Mouse (Mus musculus) liver, postnatal 0 days (tissue): ENCODE measurements around the gene 4833427G06Rik. TPM values are rescaled to one million over a fixed set of nuclear protein-coding genes. Genes with fewer than 3 reads are reported as not detected.

Source experiments
- ATAC-seq: fragments of 200-750 bp; cut with Nextera tagmentation; 2 replicates; pipeline ENCODE4 v1.8.0; 2017; ENCODE audit warnings: mild to moderate bottlenecking, moderate library complexity
- DNase-seq: peaks from one replicate; pipeline ENCODE4 v3.0.0-alpha.2; 2016
- H3K27ac ChIP-seq: fragments of 300-500 bp; sonication (generic); 2 replicates; pipeline ENCODE4 v1.5.1; 2014; ENCODE audit warnings: antibody characterized with exemption, moderate library complexity, mild to moderate bottlenecking, low read depth
- H3K27me3 ChIP-seq: fragments of 300-500 bp; sonication (generic); 2 replicates; pipeline ENCODE4 v1.6.1; 2014; ENCODE audit warnings: low read length, control low read depth, mixed read lengths; ENCODE audit not compliant: insufficient read depth
- H3K36me3 ChIP-seq: fragments of 300-500 bp; sonication (generic); replicated peaks from 2 replicates; pipeline ENCODE4 v1.6.1; 2014; ENCODE audit warnings: mild to moderate bottlenecking, control low read depth, low read length, moderate library complexity, mixed read lengths; ENCODE audit not compliant: insufficient read depth
- H3K4me1 ChIP-seq: fragments of 300-500 bp; sonication (generic); 2 replicates; pipeline ENCODE4 v1.6.1; 2014; ENCODE audit warnings: antibody characterized with exemption, mild to moderate bottlenecking, control low read depth; ENCODE audit not compliant: insufficient read depth
- H3K4me2 ChIP-seq: fragments of 300-500 bp; sonication (generic); 2 replicates; pipeline ENCODE4 v1.6.1; 2014; ENCODE audit warnings: low read depth, mild to moderate bottlenecking, low read length, moderate library complexity, mixed read lengths
- H3K4me3 ChIP-seq: fragments of 300-500 bp; sonication (generic); 2 replicates; pipeline ENCODE4 v1.5.1; 2014; ENCODE audit warnings: low read depth, low read length
- H3K9ac ChIP-seq: fragments of 300-500 bp; sonication (generic); replicated peaks from 2 replicates; pipeline ENCODE4 v1.6.1; 2014; ENCODE audit warnings: mild to moderate bottlenecking, moderate library complexity
- H3K9me3 ChIP-seq: fragments of 300-500 bp; sonication (generic); 2 replicates; pipeline ENCODE4 v1.6.1; 2016; ENCODE audit warnings: mild to moderate bottlenecking, control low read depth, low read length, mixed read lengths
- CTCF ChIP-seq: sonication (generic); IDR thresholded peaks from 2 replicates; pipeline ENCODE4 v1.5.1; 2016; ENCODE audit warnings: antibody characterized with exemption, low read depth
- EP300 ChIP-seq: IDR thresholded peaks from 2 replicates; pipeline ENCODE4 v1.6.1; 2016; ENCODE audit warnings: antibody characterized with exemption, low read depth, mild to moderate bottlenecking
- WGBS: fragments of 180-500 bp; shearing (Covaris S2); extraction: QIAGEN DNeasy Blood & Tissue Kit; methylation state at CpG from one replicate; pipeline ENCODE4 v1.1.7; 2014; ENCODE audit not compliant: insufficient replicate concordance; 5-methylcytosine and 5-hydroxymethylcytosine counted together
- polyA plus RNA-seq: library from polyadenylated mRNA; unstranded; fragments of >200 nt; fragmentation: Nextera tagmentation; extraction: Ambion mirVana; gene quantifications from 2 replicates; pipeline ENCODE4 v1.2.1, GENCODE M21; 2015

The 4833427G06Rik gene
- polyA plus RNA-seq, 1 experiment from 2014 or later = not detected

- H3K27ac ChIP-seq = no peak overlapping the region
- no peak overlapping the region for H3K9ac ChIP-seq
- TF ChIP-seq CTCF (no peak), EP300 (no peak)
- ATAC-seq (no peak), DNase-seq (no peak)
- no peak overlapping the region for H3K4me2 ChIP-seq
- H3K36me3 ChIP-seq = no peaks in the 10 kb centered on the region
- no peaks in the 10 kb centered on the region for H3K9me3 ChIP-seq
- 86% methylated on average over 1 of the region's 1 CpGs for WGBS
- no peaks in the 10 kb centered on the region for H3K27me3 ChIP-seq
- H3K4me1 ChIP-seq = no peaks in the 10 kb centered on the region
- H3K4me3 ChIP-seq = no peak overlapping the region
These were observed 36.4 kb upstream of the 4833427G06Rik start for GRCm38 (mm10) chr9:51138301-51138700.

GRCm38 (mm10) chr9:51137836-51138235, 36.0 kb upstream of the 4833427G06Rik start:
- ATAC-seq = no peak
- DNase-seq = no peak
- 63% methylated on average over 1 of the region's 1 CpGs for WGBS

DNA sequence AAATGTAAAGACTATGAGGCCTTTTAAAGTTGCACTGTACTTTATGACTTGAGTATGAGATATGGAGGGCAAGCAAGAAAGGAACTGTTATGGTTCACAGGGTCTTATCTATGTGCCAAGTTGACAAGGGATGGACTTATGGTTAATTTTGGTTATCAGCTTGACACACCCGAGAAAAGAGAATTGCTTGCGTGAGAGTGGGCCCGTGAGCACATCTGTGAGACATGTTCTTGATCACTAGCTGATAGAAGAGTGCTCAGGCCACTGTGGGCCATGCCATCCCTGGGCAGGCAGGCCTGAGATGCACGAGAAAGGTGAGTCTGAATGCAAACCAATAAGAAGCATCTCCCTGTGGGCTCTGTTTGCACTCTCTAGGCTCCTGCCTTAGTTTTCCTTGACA, 35.6 kb upstream of the 4833427G06Rik start:
- no peaks in the 10 kb centered on the region for H3K4me1 ChIP-seq
- no peak overlapping the region for H3K4me3 ChIP-seq
- no peak for DNase-seq
- 47% methylated on average over 4 of the region's 4 CpGs for WGBS
- H3K27ac ChIP-seq = no peak overlapping the region
- TF ChIP-seq EP300 (no peak), CTCF (no peak)
- no peak overlapping the region for H3K4me2 ChIP-seq
- no peak overlapping the region for H3K9ac ChIP-seq
- H3K9me3 ChIP-seq = no peaks in the 10 kb centered on the region
- no peaks in the 10 kb centered on the region for H3K27me3 ChIP-seq
- ATAC-seq = 0 out of 2 replicates have a peak, but pooled peaks have one; percentile 13
- no peaks in the 10 kb centered on the region for H3K36me3 ChIP-seq

More at GRCm38 (mm10) chr9:51137836-51138235, 36.0 kb upstream of the 4833427G06Rik start:
- Histone ChIP-seq H3K4me2 (no peak overlapping the region), H3K4me3 (no peak overlapping the region), H3K9me3 (no peaks in the 10 kb centered on the region), H3K4me1 (no peaks in the 10 kb centered on the region), H3K9ac (no peak overlapping the region), H3K27me3 (no peaks in the 10 kb centered on the region), H3K27ac (no peak overlapping the region), H3K36me3 (no peaks in the 10 kb centered on the region)
- no peak for TF ChIP-seq EP300
- no peak for TF ChIP-seq CTCF

GRCm38 (mm10) chr9:51136985-51137384, 35.1 kb upstream of the 4833427G06Rik start:
- Histone ChIP-seq H3K9ac (no peak overlapping the region), H3K9me3 (no peaks in the 10 kb centered on the region), H3K36me3 (no peaks in the 10 kb centered on the region), H3K27ac (no peak overlapping the region), H3K4me2 (no peak overlapping the region), H3K4me3 (no peak overlapping the region), H3K27me3 (no peaks in the 10 kb centered on the region), H3K4me1 (no peaks in the 10 kb centered on the region)
- ATAC-seq (no peak), DNase-seq (peak; percentile 45)
- TF ChIP-seq EP300 (no peak), CTCF (peak; percentile 79)
- 58% methylated on average over 3 of the region's 3 CpGs for WGBS

DNA sequence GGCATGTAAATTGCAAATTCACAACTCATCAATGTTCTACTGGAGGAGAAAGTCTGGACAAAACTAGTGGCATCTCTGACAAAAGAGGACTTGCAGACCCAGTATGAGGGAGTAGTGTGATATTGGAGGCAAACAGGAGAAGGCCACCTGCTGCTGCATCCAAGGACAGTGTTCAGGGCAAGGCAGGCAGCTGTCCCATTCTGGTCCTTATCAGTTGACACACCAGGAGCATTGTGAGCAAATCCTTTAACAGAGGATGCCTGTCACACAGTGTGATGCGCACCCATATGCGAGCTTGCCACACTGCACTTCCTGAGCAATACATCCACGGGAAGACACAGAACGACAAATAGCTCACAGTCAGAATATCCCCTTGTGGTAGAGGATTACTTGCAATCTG, 12.9 kb upstream of the 4833427G06Rik start:
- TF ChIP-seq CTCF (no peak), EP300 (no peak)
- no peaks in the 10 kb centered on the region for H3K27me3 ChIP-seq

GRCm38 (mm10) chr9:51105751-51106150, 3.9 kb upstream of the 4833427G06Rik start:
- DNase-seq (no peak), ATAC-seq (no peak)
- Histone ChIP-seq H3K9ac (no peak overlapping the region), H3K4me3 (no peak overlapping the region), H3K9me3 (no peaks in the 10 kb centered on the region), H3K27me3 (peaks cover 35% of the 10 kb centered on the region), H3K4me2 (no peak overlapping the region), H3K36me3 (no peaks in the 10 kb centered on the region), H3K27ac (no peak overlapping the region), H3K4me1 (peaks cover 11% of the 10 kb centered on the region)
- TF ChIP-seq CTCF = no peak
- TF ChIP-seq EP300 = no peak
- 36% methylated on average over 2 of the region's 2 CpGs for WGBS

More for the DNA sequence above, 12.9 kb upstream of the 4833427G06Rik start:
- H3K9me3 ChIP-seq = no peaks in the 10 kb centered on the region
- H3K36me3 ChIP-seq = no peaks in the 10 kb centered on the region
- H3K4me2 ChIP-seq = no peak overlapping the region
- no peak overlapping the region for H3K27ac ChIP-seq
- H3K4me3 ChIP-seq = no peak overlapping the region
- H3K4me1 ChIP-seq = no peaks in the 10 kb centered on the region
- ATAC-seq (no peak), DNase-seq (no peak)
- 50% methylated on average over 4 of the region's 4 CpGs for WGBS
- H3K9ac ChIP-seq = no peak overlapping the region
